Mouse (Mus musculus): ENCODE data around the gene Gtf2h2. TPM values are rescaled to one million over a fixed set of nuclear protein-coding genes. Genes with fewer than 3 reads are reported as not detected.
"Not testable (repeated sequence)": the region's sequence is repeated elsewhere in the genome, so short reads cannot be mapped to it uniquely, and the experiment has no call there.

Gene Gtf2h2
- total RNA-seq, 4 experiments from 2014 or later, result 31.7 to 42.7 (median 35.5) TPM

DNA sequence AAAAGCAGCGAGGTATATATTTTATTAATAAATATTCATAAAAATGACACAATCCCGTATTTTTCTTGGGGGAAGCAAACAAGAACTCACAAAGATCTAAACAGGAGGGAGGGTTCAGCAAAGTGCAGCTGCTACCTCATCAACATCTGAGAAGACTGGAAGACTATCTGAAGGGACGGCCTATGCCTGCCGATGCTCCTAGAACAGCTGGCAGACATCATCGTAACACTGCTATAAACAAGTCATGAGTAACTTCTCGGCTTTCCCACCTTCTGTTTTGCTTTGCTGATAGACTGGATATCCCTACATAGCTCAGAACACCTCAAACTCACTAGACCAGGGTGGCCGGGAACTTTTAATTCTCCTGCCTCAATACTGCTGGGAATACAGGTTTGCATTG lies 8.8 kb downstream of the Gtf2h2 start:
- DNase-seq, result no peak

DNA sequence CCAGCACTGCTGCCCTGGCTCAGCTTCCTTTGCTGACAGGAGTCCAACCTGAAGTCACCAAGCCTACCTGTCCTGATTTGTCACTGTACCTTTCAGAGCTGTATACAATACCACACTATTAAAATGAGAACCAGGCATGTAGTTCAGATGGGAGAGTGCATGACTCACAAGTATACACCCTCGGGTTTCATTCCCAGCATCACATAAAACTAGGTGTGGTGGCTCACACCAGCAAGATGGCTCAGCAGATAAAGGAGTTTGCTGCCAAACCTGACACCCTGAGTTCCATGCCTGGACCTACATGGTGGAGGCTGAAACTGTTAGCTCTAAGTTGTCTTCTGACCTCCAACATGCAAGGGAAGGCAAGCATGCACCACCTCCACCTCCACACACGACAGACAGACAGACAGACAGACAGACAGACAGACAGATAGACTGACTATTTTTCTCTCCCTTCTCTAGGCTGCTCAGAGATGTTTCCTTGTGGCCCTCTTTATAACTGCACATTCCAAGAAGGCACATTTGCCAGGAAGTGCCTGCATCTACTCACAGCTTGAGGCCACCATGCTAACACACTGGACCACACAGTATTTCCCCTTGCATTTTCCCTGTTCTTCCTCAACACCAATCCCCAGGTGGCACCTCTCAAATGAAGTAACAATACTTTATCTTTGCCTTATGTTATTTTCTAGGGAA lies 28.7 kb downstream of the Gtf2h2 start:
- no peak for DNase-seq

DNA sequence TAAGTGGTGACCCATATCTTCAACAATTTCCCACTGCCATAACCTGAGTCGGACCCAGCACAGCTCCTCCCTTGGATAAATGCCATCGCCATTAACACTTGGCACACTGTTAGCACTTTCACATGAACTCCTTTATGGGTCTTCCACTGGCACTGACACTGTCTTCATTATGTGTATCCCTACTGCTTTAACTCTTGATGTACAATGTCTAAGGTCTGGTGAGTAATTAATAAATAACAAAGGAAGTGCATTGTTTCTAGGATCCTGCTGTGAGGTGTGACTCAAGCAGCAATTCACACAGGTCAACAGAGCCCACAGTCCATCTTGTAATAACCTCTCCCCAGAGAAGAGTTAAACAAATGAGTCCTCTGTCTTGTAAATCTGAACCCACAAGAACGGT lies 31.0 kb downstream of the Gtf2h2 start:
- DNase-seq, result no peak

DNA sequence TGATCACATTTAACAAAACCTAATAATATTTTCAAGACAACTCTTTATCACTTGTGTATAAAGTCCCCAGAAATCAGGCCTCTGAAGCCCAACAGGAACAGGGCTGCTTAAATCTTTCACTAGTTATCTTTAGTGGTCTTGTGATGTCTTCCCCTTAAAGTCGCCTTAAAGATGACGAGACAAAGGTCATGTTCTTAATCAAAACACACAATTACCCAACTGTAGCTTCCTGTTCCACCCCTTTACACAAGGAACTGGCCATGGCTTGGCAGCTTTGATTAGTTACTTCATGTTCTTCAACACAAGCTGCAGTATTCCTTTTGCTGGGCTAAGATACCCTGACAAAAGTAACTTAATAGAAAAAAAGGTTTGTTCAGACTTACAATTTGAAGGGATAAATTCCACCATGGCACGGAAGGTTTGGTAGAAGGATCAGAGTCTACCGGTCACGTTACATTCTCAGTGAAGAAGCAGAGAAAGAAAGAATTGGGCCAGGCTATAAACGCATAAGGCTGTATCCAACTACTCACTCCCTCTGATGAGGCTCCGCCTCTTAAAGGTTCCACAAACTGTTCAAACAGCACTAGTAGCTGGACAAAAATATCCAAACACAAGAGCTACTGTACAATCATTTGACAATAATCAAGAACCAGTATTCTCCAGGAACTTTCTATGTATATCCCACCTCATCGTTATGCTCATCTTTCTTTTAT lies 39.8 kb downstream of the Gtf2h2 start, which contains the start of gene Naip1:
Gene Naip1 (minus strand): TSS at position 455 of the 713 bp plus-strand sequence.
- not testable (repeated sequence) for DNase-seq

DNA sequence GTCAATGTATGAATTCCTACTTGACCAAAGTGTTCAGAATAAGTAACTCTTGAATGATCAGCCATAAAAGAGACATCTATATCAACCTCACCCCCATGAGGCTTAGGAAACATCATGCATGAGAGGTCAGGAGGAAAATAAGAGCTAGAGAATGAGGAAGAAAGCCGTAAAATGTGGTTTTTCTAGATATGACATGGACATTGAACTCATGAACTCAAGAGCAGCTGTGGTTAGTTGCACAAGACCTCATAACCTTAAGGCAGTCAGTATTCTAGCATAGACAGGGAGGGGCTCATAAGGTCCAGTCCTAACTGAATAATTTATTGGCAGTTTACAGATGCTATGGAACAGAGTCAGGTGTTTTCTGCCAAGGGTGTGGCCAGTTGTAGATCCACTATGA lies 42.9 kb downstream of the Gtf2h2 start:
- DNase-seq, result no peak

DNA sequence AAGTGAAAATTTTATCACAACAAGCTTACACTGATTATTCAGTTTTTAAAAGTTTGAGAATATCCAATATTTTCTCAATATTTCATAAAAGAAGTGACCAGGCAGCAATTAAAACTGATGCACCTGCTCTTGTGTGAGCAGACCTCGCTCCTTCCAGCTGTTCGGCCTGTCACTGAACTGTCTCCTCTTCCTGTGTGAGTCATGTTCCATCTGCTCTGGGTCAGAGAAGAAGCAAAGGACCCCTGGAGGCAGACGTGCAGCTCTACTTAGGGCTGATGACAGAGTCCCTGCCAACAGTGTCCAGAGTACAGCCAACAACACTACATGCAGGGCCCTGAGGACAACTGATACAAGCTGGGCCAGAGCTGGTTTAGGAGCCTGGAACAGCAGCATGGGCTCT lies 52.3 kb downstream of the Gtf2h2 start:
- DNase-seq, result no peak

DNA sequence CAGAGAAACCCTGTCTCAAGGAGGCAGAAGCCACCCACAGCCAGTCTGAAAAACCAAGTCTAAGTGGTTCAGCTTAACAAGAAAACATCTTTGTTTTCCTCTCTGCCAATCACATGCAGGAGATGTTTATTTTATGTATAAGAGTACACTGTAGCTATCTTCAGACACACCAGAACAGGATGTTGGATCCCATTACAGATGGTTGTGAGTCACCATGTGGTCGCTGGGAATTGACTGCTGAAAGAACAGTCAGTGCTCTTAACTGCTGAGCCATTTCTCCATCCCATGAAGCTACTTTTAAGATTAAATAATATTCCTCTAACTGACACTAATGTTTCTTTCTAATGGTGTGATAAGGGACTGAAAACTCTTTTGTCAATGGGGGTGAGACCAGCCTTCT lies 53.7 kb downstream of the Gtf2h2 start:
- DNase-seq, result no peak

DNA sequence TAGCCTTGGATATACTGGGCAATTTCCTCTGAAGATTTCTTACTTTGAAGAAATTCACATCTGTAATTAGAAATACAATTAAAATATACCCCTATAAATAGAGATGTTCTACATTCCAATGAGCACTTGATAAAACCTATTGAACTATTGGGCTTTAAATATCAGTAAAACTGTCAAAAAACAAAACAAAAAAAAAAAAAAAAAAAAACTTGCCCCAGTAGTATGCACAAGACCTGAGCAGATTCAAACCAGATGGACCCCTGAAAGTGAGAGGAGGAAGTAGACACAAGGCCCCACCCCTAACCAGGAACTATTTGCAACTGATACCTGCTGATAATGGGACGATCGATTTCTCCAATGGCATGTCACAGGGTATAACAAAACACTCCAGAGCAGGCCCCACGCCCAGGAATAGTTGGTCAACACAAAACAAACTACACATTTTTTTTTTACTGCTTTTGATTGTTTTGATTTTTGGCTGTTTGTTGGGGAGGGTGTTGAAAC lies 55.0 kb downstream of the Gtf2h2 start:
- DNase-seq, result no peak

DNA sequence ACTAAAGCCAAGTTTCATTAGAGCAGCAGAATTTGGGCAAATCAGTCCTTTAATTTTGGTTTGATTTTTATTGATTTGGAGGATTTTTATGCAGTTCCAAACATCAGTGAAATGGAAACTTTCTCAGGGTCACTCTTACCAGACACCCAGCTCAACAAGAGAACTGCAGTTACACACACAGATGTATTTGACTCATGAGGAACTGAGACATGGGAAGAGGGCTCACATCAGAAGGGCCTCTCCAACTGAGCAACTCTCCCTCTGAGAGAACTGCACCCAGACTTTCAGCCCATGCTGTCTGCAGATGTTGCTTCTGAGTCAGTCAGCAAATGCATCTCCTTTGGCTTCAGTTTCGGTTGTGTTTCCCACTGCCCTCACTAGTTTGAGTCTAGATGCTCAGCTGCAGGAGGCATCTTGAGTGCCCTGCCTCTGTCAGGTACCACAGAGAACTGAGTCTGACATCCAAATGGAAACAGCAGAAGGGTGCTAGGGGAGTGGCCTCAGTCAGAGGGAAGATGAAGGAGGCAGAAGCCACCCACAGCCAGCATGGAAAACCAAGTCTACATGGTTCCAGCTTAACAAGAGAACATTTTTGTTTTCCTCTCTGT lies 55.7 kb downstream of the Gtf2h2 start:
- not testable (repeated sequence) for DNase-seq

DNA sequence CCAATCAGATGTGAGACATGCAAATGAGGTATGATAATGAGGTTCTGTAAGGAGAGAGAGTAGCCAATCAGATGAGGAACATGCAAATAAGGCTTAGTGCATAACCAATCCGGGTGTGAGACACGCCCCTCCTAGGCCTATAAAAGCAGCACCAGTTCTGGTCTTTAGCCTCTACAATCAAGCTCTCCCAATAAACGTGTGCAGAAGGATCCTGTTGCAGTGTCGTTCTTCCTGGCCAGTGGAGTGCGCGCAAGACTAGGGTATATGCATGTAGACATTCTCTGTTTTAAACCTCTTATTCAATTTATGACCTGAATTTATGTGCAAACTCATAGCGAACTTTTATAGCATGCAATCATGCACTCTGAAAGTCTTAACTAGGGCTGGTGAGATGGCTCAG lies 72.4 kb downstream of the Gtf2h2 start:
- DNase-seq, result not testable (repeated sequence)

DNA sequence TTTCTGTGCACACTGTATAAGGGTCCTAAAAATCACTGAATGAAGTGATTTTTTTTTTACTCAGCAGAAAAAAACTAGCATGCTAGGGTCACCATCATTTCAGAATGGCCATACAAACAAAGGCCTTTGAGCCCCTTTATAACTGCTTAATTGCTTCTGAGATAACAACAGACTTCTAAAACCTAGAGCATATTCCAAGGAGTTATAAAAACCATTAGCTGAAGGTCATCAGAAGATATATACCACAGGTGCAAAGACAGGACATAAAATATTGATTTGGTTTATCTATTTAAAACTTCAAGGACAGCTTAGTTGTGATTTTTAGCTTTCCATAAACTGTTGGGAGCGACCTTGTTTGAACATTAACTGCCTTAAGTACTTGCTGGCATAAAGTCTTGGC lies 78.0 kb downstream of the Gtf2h2 start:
- DNase-seq, result no peak

Other genes starting within 250 kb of the Gtf2h2 start
- 1 to 10 TPM; 2.7 to 8.3 (median 5.7) TPM for gene Naip5, start 246.3 kb downstream of the Gtf2h2 start, total RNA-seq (2022)
- 1 to 10 TPM in 1 of 4 experiments, under 1 TPM in 3; 0.23 to 1.2 (median 0.43) TPM for gene Naip6, start 174.9 kb downstream of the Gtf2h2 start, total RNA-seq (2022)
- under 1 TPM in 3 of 4 experiments, not detected in 1; 0.06 to 0.08 (median 0.07) TPM for gene Naip1, start 39.7 kb downstream of the Gtf2h2 start, total RNA-seq (2022)
- gene Ocln, start 60.1 kb upstream of the Gtf2h2 start, total RNA-seq (2022), result 10 to 100 TPM in 2 of 4 experiments, 1 to 10 TPM in 2; 6.6 to 28.6 (median 16.7) TPM
- 1 to 10 TPM in 1 of 4 experiments, under 1 TPM in 3; 0.61 to 1.4 (median 0.83) TPM for gene Marveld2, start 124.4 kb upstream of the Gtf2h2 start, total RNA-seq (2022)
- gene Ak6, start 158.4 kb upstream of the Gtf2h2 start, total RNA-seq (2022), result 10 to 100 TPM; 63.5 to 73.0 (median 71.1) TPM
- 10 to 100 TPM; 20.8 to 24.1 (median 22.3) TPM for gene Rad17, start 158.5 kb upstream of the Gtf2h2 start, total RNA-seq (2022)
- 10 to 100 TPM in 2 of 4 experiments, 1 to 10 TPM in 2; 8.3 to 15.0 (median 10.0) TPM for gene Taf9, start 159.0 kb upstream of the Gtf2h2 start, total RNA-seq (2022)
- 1 to 10 TPM in 2 of 4 experiments, under 1 TPM in 2; 0.67 to 1.6 (median 0.98) TPM for gene Ccdc125, start 177.1 kb upstream of the Gtf2h2 start, total RNA-seq (2022)
- gene Cdk7, start 238.4 kb upstream of the Gtf2h2 start, total RNA-seq (2022), result 10 to 100 TPM; 45.1 to 57.7 (median 45.5) TPM